Mouse (Mus musculus) midbrain, embryonic 11.5 days (tissue): ENCODE data around the gene Slc26a5. TPM values are rescaled to one million over a fixed set of nuclear protein-coding genes. Genes with fewer than 3 reads are reported as not detected.
A peak's percentile ranks its signal among the peaks of the same experiment; 100 is the strongest.

ENCODE experiments used
- ATAC-seq: fragments of 200-750 bp; cut with Nextera tagmentation; 2 replicates; pipeline ENCODE4 v1.8.0; 2017; ENCODE audit warnings: moderate TSS enrichment, moderate library complexity; ENCODE audit not compliant: low FRiP score
- DNase-seq: peaks from one replicate; pipeline ENCODE4 v3.0.0; 2015; ENCODE audit warnings: low spot score; ENCODE audit errors: missing footprints
- H3K27ac ChIP-seq: fragments of 300-500 bp; sonication (generic); 2 replicates; pipeline ENCODE4 v1.5.1; 2014; ENCODE audit warnings: low read depth, low read length
- H3K27me3 ChIP-seq: fragments of 300-500 bp; sonication (generic); 2 replicates; pipeline ENCODE4 v1.6.1; 2014; ENCODE audit warnings: mild to moderate bottlenecking, low read length, moderate library complexity, mixed read lengths; ENCODE audit not compliant: control insufficient read depth, insufficient read depth
- H3K36me3 ChIP-seq: fragments of 300-500 bp; sonication (generic); 2 replicates; pipeline ENCODE4 v1.6.1; 2014; ENCODE audit warnings: mild to moderate bottlenecking, low read length, moderate library complexity, mixed read lengths; ENCODE audit not compliant: control insufficient read depth, insufficient read depth
- H3K4me1 ChIP-seq: fragments of 300-500 bp; sonication (generic); 2 replicates; pipeline ENCODE4 v1.6.1; 2014; ENCODE audit warnings: low read length; ENCODE audit not compliant: control insufficient read depth, insufficient read depth
- H3K4me2 ChIP-seq: fragments of 300-500 bp; sonication (generic); 2 replicates; pipeline ENCODE4 v1.6.1; 2014; ENCODE audit warnings: mild to moderate bottlenecking, moderate library complexity
- H3K4me3 ChIP-seq: fragments of 300-500 bp; sonication (generic); 2 replicates; pipeline ENCODE4 v1.5.1; 2014; ENCODE audit warnings: low read depth, low read length
- H3K9ac ChIP-seq: fragments of 300-500 bp; sonication (generic); 2 replicates; pipeline ENCODE4 v1.6.1; 2014; ENCODE audit warnings: low read length
- H3K9me3 ChIP-seq: fragments of 300-500 bp; sonication (generic); 2 replicates; pipeline ENCODE4 v1.6.1; 2016; ENCODE audit warnings: low read length; ENCODE audit not compliant: control insufficient read depth
- WGBS: fragments of 180-500 bp; shearing (Covaris S2); extraction: QIAGEN DNeasy Blood & Tissue Kit; methylation state at CpG from one replicate; pipeline ENCODE4 v1.1.7; 2014; 5-methylcytosine and 5-hydroxymethylcytosine counted together
- polyA plus RNA-seq: library from polyadenylated mRNA; unstranded; fragments of >200 nt; fragmentation: Nextera tagmentation; extraction: Ambion mirVana; gene quantifications from 2 replicates; pipeline ENCODE4 v1.2.1, GENCODE M21; 2014

Gene Slc26a5
- polyA plus RNA-seq, 1 experiment from 2014 or later, result 0.07 TPM

GRCm38 (mm10) chr5:21828855-21829254, 36.5 kb downstream of the Slc26a5 start:
- no peaks in the 10 kb centered on the region for H3K36me3 ChIP-seq
- DNase-seq (no peak), ATAC-seq (no peak)
- no peaks in the 10 kb centered on the region for H3K9me3 ChIP-seq
- H3K4me1 ChIP-seq, result 0 out of 2 replicates have a peak, but pooled peaks cover 4% of the 10 kb centered on the region
- H3K4me2 ChIP-seq, result no peak overlapping the region
- no peak overlapping the region for H3K4me3 ChIP-seq
- 75% methylated on average over 4 of the region's 4 CpGs for WGBS
- H3K27me3 ChIP-seq, result no peaks in the 10 kb centered on the region
- no peak overlapping the region for H3K9ac ChIP-seq
- H3K27ac ChIP-seq, result no peak overlapping the region

- H3K27me3 ChIP-seq, result no peaks in the 10 kb centered on the region
- no peak overlapping the region for H3K4me2 ChIP-seq
- H3K4me1 ChIP-seq, result 0 out of 2 replicates have a peak, but pooled peaks cover 4% of the 10 kb centered on the region
- no peaks in the 10 kb centered on the region for H3K36me3 ChIP-seq
- no peak overlapping the region for H3K9ac ChIP-seq
- H3K4me3 ChIP-seq, result no peak overlapping the region
- no peak overlapping the region for H3K27ac ChIP-seq
- 20% methylated on average over 6 of the region's 6 CpGs for WGBS
- H3K9me3 ChIP-seq, result no peaks in the 10 kb centered on the region
- ATAC-seq (no peak), DNase-seq (no peak)
Measured at GRCm38 (mm10) chr5:21827643-21828042, 37.8 kb downstream of the Slc26a5 start.

- H3K9ac ChIP-seq, result no peak overlapping the region
- H3K9me3 ChIP-seq, result no peaks in the 10 kb centered on the region
- 0 out of 2 replicates have a peak, but pooled peaks cover 4% of the 10 kb centered on the region for H3K4me1 ChIP-seq
- no peak overlapping the region for H3K4me2 ChIP-seq
- no peaks in the 10 kb centered on the region for H3K27me3 ChIP-seq
- ATAC-seq, result no peak
- H3K4me3 ChIP-seq, result no peak overlapping the region
- DNase-seq, result no peak
- H3K27ac ChIP-seq, result no peak overlapping the region
- 30% methylated on average over 7 of the region's 7 CpGs for WGBS
- H3K36me3 ChIP-seq, result no peaks in the 10 kb centered on the region
Measured at GRCm38 (mm10) chr5:21826370-21826769, 39.0 kb downstream of the Slc26a5 start.

- Histone ChIP-seq H3K36me3 (no peaks in the 10 kb centered on the region), H3K4me2 (no peak overlapping the region), H3K9ac (no peak overlapping the region), H3K27me3 (no peaks in the 10 kb centered on the region), H3K27ac (no peak overlapping the region), H3K4me3 (no peak overlapping the region), H3K9me3 (no peaks in the 10 kb centered on the region), H3K4me1 (no peaks in the 10 kb centered on the region)
- DNase-seq (no peak), ATAC-seq (no peak)
- 37% methylated on average over 1 of the region's 1 CpGs for WGBS
Measured at GRCm38 (mm10) chr5:21813994-21814393, 51.4 kb downstream of the Slc26a5 start.

- H3K36me3 ChIP-seq, result no peaks in the 10 kb centered on the region
- no peak overlapping the region for H3K4me2 ChIP-seq
- no peak overlapping the region for H3K4me3 ChIP-seq
- H3K9me3 ChIP-seq, result no peaks in the 10 kb centered on the region
- WGBS, result 86% methylated on average over 10 of the region's 10 CpGs
- no peaks in the 10 kb centered on the region for H3K27me3 ChIP-seq
- no peak overlapping the region for H3K27ac ChIP-seq
- DNase-seq, result no peak
- no peak overlapping the region for H3K9ac ChIP-seq
- no peaks in the 10 kb centered on the region for H3K4me1 ChIP-seq
- no peak for ATAC-seq
Measured at GRCm38 (mm10) chr5:21810924-21811323, 54.5 kb downstream of the Slc26a5 start.

GRCm38 (mm10) chr5:21804837-21805236, 60.6 kb downstream of the Slc26a5 start:
- Histone ChIP-seq H3K9me3 (no peaks in the 10 kb centered on the region), H3K4me1 (no peaks in the 10 kb centered on the region), H3K27me3 (no peaks in the 10 kb centered on the region), H3K4me3 (no peak overlapping the region), H3K36me3 (peaks cover 14% of the 10 kb centered on the region; the same call in 1 of the 2 replicates), H3K9ac (no peak overlapping the region), H3K4me2 (no peak overlapping the region), H3K27ac (no peak overlapping the region)
- no peak for ATAC-seq
- WGBS, result 92% methylated on average over 4 of the region's 4 CpGs
- DNase-seq, result no peak

- Histone ChIP-seq H3K4me3 (no peak overlapping the region), H3K27ac (no peak overlapping the region), H3K27me3 (no peaks in the 10 kb centered on the region), H3K9ac (no peak overlapping the region), H3K9me3 (no peaks in the 10 kb centered on the region), H3K36me3 (peaks cover 16% of the 10 kb centered on the region; the same call in 1 of the 2 replicates), H3K4me1 (no peaks in the 10 kb centered on the region), H3K4me2 (no peak overlapping the region)
- 90% methylated on average over 12 of the region's 12 CpGs for WGBS
- DNase-seq (no peak), ATAC-seq (no peak)
Measured at GRCm38 (mm10) chr5:21803691-21804188, 61.7 kb downstream of the Slc26a5 start.

GRCm38 (mm10) chr5:21802907-21803306, 62.5 kb downstream of the Slc26a5 start:
- H3K36me3 ChIP-seq, result peaks cover 16% of the 10 kb centered on the region; the same call in 1 of the 2 replicates
- no peaks in the 10 kb centered on the region for H3K9me3 ChIP-seq
- 93% methylated on average over 9 of the region's 9 CpGs for WGBS
- DNase-seq, result no peak
- ATAC-seq, result no peak
- H3K4me1 ChIP-seq, result no peaks in the 10 kb centered on the region
- no peak overlapping the region for H3K4me2 ChIP-seq
- no peaks in the 10 kb centered on the region for H3K27me3 ChIP-seq
- no peak overlapping the region for H3K4me3 ChIP-seq
- no peak overlapping the region for H3K9ac ChIP-seq
- H3K27ac ChIP-seq, result no peak overlapping the region

GRCm38 (mm10) chr5:21792166-21792565, 73.2 kb downstream of the Slc26a5 start:
- Histone ChIP-seq H3K27ac (no peak overlapping the region), H3K4me2 (no peak overlapping the region), H3K36me3 (peaks cover 4% of the 10 kb centered on the region; the same call in 1 of the 2 replicates), H3K9ac (no peak overlapping the region), H3K27me3 (no peaks in the 10 kb centered on the region), H3K4me3 (no peak overlapping the region), H3K4me1 (peaks cover 8% of the 10 kb centered on the region; the same call in 1 of the 2 replicates), H3K9me3 (no peaks in the 10 kb centered on the region)
- ATAC-seq (no peak), DNase-seq (peak; percentile 28)
